Mouse (Mus musculus): Measurements from ENCODE around the gene Gm4969.
"Not testable (repeated sequence)": the region's sequence is repeated elsewhere in the genome, so short reads cannot be mapped to it uniquely, and the experiment has no call there.

The Gm4969 gene

DNA sequence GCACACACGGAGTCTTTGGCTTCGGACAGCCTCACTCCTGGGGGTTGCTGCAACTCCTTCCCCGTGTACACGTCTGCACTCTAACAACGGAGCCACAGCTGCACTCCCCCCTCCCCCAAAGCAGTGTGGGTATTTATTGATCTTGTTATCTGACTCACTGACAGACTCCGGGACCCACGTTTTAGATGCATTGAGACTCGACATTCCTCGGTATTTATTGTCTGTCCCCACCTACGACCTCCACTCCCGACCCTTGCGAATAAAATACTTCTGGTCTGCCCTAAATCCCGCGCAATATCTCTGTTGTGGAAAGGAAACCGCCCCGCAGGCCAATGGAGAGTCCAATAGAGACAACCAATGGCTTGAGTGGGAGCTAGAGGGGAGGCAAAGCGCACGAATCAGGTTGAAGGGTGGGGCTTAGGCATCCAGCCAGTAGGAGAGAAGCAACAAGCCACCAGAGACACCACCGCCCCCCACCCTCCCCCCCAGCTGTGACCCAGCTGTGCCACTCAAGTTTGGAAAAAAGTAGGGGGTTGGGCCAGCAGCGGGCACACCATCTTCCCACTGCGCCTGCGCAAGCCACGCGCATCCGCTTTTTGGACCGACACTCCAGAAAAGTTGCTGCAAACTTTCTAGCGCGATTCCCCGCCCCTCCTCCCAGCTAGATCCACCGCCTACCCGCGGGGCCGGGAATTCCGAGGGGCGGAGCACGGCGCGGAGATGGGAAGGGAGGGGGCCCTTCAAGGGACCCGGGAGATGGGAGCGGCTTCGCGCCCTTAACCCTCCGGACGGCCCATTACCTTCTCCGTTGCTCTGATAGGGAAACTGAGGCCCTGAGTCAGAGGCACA, 24.4 kb downstream of the Gm4969 start:
- in situ Hi-C loops (cut with MboI) = no loop called here

DNA sequence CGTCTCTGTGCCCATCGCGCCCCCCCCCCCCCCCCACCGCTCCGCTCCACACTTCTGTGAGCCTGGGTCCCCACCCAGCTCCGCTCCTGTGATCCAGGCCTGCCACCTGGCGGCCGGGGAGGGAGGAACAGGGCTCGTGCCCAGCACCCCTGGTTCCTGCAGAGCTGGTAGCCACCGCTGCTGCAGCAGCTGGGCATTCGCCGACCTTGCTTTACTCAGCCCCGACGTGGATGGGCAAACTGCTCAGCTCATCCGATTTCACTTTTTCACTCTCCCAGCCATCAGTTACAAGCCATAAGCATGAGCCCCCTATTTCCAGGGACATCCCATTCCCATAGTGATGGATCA, 25.0 kb downstream of the Gm4969 start:
- in situ Hi-C loops (cut with MboI) = no loop called here

DNA sequence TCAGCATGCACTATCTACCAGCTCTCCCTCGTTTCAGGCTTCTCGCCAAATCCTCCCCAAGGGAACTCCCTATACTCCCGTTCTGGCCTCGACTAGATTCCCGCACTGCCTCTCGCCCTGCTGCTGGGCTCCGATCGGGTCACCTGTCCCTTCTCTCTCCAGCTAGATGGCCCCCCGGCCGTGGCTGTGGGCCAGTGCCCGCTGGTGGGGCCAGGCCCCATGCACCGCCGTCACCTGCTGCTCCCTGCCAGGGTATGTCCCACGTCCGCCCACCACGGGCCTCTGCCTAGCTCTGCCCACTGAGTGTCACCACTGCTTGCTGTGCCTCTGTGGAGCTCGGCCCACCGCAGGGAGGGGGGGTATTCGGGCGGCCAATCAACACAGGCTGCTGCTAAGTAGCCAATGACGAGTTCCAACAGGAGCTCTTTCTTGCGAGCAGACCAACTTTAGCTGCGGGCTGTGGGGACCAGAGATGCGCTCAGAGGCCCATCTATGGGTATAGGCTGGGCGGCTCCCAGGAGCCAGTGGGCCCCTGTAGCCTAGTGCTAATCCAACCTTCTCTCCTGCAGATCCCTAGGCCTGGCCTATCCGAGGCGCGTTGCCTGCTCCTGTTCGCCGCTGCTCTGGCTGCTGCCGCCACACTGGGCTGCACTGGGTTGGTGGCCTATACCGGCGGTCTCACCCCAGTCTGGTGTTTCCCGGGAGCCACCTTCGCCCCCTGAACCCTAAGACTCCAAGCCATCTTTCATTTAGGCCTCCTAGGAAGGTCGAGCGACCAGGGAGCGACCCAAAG, 25.6 kb downstream of the Gm4969 start:
- in situ Hi-C loops (cut with MboI) = no loop called here

DNA sequence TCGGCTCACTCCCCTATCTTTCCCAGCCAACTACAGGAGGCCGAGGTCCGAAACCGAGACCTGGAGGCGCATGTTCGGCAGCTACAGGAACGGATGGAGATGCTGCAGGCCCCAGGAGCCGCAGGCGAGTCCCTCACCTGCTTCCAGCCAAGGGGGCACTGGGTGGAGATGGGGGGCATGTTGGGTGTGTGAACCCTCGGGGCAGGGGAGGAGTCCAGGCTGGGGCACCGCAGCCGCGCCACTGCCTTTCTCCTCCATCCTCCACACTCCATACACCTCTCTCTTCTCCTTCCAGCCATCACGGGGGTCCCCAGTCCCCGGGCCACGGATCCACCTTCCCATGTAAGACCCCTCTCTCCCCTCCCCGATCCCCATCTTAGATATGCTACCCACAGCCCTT, 26.3 kb downstream of the Gm4969 start:
- in situ Hi-C loops (cut with MboI) = no loop called here

DNA sequence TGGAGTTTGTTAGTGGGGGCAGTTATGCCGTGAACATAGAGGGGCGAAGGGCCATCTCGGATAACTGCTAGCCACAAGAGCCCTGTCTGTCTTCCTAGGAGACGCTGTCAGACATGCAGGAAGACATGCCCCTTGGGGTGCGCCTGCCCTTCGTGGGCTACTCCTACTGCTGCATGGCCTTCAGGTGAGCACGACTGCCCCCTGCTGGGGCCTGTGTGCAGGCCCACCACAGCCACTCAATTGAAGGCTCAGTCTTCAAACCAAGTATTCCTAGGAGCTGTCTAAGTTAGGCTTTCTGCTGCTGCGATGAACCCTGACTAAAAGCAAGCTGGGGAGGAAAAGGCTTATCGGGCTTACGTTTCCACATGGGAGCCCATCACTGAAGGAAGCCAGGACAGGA, 29.4 kb downstream of the Gm4969 start:
- in situ Hi-C loops (cut with MboI) = no loop called here

DNA sequence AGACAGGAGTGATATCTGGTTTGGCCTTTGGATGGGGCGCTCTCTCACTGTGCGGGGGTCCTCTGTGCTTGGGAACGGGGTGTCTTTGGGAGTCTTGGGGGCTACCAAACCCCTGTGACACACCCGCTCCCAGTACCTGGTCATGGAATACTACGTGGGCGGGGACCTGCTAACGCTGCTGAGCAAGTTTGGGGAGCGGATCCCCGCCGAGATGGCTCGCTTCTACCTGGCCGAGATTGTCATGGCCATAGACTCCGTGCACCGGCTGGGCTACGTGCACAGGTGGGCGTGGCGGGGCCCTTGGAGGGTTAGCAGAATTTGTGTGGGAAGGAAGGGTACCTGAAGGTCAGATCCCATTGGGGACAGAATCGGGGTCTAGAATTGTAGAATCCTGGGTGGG, 31.4 kb downstream of the Gm4969 start:
- in situ Hi-C loops (cut with MboI) = no loop called here

DNA sequence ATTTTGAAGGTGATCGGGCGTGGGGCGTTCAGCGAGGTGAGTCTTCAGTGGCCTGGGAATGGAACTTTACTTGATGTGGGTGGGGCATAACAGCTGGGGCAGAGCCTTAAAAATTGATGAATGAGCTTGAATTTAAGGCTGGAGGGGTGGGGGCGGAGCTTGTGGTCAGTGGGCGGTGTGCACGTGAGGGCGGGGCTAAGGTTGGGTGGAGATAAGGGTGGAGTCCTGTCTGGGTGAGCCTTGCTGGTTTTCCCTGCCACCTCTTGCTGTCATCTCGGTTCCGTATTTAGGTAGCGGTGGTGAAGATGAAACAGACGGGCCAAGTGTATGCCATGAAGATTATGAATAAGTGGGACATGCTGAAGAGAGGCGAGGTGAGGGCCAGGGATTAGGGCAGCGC, 32.1 kb downstream of the Gm4969 start:
- in situ Hi-C loops (cut with MboI) = no loop called here

DNA sequence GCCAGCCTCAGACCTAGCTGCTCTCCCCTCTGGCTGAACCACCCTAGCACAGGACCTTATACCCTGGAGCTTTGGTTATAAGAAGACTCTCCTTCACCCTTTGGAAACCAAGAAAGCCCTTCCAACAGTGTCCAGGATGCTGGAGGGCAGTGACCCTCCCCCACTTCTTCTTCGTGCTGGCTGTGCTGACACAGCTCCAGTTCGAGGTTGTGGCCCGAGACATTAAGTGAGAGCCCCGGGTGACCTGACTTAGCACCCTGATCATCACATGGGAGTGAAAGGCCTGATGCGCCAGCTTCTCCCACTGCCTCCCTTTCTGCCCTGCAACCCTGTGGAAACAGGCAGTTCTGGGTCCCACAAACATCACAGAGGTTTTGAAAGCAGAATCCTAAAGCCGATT, 32.7 kb downstream of the Gm4969 start:
- in situ Hi-C loops (cut with MboI) = no loop called here

DNA sequence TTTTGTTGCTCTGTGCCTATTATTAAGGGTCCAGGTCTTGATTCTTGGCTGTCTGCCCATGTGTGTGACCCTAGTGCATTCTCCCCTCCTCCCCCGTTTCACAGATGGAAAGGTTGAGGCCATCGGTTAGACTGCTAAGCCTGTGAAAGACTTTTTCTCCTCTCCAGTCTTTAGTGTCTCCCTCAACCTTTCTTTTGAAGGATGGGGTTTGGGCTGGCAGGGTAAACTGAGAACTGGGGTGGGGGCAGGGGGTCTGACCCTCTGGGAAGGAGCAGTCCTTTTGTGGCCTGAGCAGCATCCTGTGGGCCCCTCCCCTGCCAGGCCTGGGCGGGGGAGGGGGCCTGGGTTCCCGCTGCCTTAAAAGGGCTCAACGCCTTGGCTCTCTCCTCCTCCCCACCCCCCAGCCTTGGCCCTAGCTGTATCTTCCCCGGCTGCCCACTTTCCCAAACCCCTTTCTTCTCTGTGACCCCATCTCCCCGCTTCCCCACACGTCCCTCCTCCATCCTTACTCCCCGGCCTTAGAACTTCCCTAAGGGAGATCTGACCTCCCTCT, 33.2 kb downstream of the Gm4969 start:
- in situ Hi-C loops (cut with MboI) = no loop called here

DNA sequence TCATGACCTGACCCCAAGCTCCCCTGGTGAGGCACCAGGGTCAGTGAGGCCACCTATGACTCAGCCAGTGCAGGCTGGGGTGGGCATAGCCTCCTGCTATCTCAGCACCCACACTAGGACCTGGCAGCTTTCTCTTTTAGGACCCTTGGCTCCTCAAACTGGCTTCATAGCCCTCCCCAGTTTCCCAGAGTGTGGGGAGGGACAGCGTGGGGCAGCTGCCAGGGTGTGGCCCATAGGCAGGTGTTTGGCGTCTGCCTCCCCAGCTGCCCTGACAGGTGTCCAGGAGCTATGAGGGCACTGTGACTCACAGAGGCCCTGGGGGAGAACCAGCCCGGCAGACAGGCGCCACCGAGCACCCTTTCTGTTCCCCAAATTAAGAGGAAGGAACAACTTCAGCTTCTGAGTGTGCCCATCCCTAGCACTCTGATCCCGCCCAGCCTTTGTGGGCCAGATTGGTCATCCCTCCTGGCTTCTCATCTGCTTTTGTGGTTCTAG, 33.8 kb downstream of the Gm4969 start:
- in situ Hi-C loops (cut with MboI) = no loop called here

DNA sequence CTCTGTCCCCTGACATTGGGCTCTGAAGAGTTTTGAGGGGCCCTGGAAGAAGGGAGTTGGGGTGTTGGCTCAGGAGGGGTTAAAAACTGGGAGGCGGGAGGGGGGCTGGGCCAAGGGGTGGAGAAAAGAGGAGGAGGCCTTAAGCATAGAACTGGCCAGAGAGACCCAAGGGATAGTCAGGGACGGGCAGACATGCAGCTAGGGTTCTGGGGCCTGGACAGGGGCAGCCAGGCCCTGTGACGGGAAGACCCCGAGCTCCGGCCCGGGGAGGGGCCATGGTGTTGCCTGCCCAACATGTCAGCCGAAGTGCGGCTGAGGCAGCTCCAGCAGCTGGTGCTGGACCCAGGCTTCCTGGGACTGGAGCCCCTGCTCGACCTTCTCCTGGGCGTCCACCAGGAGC, 34.5 kb downstream of the Gm4969 start, which contains the start of gene Dmpk:
Dmpk (plus strand) TSS at position 149 of the 400 bp plus-strand sequence.
- in situ Hi-C loops (cut with MboI) = no loop called here

DNA sequence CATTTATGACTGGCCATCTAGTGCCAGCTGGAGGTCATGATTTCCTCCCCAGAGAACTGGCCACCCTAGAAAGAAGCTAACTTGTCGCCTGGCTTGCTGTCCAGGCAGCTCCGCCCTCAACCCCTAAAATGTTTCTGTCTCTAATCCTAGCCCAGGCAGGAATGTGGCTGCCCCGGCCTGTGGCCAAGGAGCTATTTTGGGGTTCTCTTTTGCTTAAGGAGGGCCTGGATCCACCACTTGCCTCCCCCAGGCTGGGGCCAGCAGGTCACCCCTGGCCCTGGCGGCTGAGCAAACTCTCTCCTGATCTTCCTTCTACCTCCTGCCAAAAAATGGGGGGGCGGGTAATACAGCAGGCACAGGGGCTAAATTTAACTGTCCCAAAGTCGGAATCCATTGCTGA, 35.1 kb downstream of the Gm4969 start:
- in situ Hi-C loops (cut with MboI) = no loop called here

DNA sequence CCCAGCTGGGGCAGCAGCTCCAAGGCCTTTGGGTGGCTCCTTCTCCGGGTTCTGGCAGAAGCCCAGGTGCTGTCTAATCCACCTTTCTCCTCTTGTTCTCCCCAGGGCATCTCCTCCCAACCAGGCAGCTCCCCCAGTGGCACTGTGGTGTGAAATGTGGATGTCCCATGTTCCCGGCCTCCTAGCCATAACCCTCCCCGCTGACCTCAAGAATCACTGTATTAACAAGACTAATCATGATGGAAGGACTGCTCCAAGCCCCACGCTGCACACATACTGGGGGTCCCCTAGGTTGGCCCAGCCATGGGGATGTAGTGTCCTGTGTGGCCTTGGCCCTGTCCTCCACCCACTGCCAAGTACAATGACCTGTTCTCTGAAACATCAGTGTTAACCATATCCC, 36.0 kb downstream of the Gm4969 start:
- in situ Hi-C loops (cut with MboI) = no loop called here

DNA sequence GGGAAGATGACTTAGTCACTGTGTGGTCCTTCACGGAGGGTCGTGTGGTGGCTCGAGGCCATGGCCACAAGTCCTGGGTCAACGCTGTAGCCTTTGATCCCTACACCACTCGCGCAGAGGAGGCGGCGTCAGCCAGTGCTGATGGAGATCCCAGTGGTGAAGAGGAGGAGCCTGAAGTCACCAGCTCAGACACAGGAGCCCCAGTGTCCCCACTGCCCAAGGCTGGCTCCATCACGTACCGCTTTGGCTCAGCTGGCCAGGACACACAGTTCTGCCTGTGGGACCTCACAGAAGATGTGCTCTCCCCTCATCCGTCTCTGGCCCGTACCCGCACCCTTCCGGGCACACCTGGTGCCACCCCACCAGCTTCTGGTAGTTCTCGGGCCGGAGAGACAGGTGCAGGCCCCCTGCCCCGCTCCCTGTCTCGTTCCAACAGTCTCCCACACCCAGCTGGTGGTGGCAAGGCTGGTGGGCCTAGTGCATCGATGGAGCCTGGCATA, 37.7 kb downstream of the Gm4969 start:
- in situ Hi-C loops (cut with MboI) = no loop called here

DNA sequence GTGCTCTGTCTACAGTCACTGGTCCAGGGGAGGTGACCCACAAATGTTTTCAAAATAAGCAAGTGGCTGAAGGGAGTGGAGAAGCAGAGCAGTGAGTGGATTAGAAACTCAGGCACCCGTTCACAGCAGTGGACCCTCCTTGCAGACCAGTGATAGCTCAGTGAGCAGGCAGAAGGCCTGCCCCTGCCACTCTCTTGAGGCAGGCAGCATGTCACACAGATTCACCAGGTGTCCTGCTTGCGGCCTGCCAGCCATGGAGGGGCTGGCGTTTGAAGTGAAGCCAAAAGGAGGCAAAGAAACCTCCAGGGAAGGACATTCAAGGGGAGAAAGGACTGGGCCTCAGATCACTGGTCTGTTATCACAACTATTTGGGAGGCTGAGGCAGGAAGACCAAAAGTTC, 39.4 kb downstream of the Gm4969 start:
- in situ Hi-C loops (cut with MboI) = no loop called here

DNA sequence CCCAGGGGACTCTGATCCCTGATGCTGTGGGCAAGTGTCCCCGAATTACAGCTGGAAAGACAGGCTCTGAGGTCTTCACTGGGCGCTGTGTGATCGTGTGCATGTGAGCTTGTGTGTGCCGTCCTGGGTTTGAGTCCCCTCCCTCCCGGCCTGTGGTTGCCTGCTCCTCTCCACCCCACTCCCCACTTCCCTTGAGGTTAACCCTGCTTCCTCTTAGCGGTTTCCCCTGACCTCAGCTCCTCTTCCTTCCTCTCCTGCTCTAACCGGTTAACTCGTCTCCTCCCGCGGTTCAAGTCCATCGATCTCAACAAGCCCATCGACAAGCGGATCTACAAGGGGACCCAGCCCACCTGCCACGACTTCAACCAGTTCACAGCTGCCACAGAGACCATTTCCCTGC, 40.4 kb downstream of the Gm4969 start:
- in situ Hi-C loops (cut with MboI) = no loop called here

DNA sequence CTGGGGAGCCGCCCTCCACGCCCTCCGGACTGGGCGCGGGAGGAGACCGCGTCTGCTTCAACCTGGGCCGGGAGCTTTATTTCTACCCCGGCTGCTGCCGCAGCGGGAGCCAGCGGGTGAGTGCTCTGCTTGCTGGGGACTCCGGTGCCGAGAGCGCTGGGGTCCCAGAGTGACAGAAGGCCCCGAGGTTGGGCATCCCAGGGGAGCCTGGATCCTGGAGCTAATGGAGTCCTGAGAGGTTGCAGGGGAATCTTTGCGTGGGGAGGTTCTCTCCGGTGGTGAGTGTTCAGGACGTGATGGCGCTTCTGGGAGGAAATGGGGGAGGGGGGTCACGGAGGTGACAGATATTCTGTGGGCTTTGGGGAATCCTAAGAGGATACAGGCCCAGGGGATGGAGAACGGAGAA, 41.6 kb downstream of the Gm4969 start:
- in situ Hi-C loops (cut with MboI) = no loop called here

DNA sequence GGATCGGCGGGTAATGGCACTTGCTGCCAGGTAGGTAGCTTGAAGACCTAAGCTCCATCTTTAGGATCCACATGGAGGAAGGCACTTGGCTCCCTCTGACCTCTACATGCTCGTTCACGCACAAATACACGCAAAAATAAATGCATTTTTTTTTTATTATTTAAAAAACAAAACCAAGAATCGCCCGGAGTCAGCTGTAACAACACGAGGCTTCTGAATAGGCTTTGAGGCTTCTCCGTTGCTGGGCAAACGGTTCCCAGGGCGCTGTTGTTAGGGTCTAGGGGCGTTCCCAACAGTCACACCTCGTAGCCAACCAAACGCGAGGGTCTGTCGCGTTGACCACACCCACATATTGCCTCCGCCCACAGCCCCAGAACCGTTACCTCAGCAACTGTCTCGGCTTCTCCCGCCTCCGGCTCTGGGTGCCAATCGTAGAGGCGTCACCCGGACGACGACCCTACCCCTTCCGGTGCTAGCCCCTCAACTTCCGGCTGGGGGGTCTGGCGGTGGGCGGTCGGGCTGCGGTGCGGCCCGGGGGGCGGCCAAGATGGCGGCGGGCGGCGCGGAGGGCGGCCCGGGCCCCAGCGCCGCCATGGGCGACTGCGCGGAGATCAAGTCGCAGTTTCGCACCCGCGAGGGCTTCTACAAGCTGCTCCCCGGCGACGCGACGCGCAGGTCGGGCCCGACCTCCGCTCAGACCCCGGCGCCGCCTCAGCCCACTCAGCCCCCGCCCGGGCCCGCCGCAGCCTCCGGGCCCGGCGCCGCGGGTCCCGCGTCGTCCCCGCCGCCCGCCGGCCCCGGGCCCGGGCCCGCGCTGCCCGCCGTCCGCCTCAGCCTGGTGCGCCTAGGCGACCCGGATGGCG, 42.2 kb downstream of the Gm4969 start, which contains the start of gene Dmwd:
Dmwd (plus strand) TSS at position 505 of the 863 bp plus-strand sequence.
- in situ Hi-C loops (cut with MboI) = no loop called here

DNA sequence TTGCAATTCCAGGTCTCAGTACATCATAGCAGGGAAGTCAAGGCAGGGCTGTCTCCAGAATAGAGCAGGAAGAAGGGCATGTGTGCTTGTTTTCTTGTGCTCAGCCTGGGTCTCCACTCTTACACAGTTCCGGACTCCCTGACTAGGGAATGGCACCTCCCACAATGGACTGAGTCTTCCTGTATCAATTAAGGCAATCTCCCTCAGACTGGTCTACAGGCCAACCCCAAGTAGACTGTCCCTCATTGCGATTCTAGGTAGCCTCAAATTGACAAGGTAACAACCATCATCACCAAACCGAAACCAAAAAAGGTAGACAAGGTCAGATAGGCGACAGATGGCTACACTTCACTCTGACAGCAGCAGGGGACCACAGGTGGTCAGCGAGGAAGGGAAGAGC, 42.9 kb downstream of the Gm4969 start:
- in situ Hi-C loops (cut with MboI) = no loop called here

DNA sequence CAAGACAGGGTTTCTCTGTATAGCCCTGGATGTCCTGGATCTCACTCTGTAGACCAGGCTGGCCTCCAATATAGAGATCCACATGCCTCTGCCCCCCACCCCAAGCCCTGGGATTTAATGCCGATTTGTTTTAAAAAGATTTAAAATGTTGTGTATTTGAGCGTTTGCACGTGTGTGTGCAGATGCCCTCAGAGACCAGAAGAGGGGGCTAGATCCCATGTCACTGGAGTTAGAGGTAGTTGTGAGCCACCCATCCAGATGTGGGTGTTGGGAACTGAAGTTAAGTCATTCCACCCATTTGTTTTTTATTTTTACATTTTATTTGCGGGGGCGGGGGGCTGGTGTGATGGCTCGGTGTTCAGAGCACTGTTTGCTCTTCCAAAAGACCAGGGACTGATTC, 43.7 kb downstream of the Gm4969 start:
- in situ Hi-C loops (cut with MboI) = no loop called here

DNA sequence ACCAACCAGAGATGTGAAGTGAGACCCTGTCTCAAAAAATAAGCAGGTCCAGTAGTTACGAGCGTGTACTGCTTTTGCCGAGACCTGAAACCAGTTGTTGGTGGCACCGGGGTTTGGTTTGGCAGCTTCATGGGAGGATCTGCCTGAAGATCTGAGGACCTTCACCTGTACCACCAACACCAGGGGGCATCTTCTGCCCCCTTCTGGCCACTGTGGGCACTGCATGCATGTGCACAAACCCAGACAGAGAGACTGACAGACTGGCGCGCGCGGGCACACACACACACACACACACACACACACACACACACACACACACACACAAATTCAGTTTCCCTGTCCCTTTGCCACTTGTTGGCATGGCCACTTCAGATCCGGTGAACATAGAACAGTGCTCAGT, 44.7 kb downstream of the Gm4969 start:
- in situ Hi-C loops (cut with MboI) = no loop called here

DNA sequence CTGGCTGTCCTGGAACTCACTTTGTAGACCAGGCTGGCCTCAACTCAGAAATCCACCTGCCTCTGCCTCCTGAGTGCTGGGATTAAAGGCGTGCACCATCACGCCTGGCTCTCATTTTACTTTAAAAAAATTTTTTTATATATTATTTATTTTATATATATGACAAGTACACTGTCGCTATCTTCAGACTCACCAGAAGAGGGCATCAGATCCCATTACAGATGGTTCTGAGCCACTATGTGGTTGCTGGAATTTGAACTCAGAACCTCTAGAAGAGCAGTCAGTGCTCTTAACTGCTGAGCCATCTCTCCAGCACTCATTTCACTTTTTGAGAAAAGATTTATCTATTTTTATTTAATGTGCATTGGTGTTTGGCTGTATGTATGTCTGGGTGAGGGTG, 47.1 kb downstream of the Gm4969 start:
- in situ Hi-C loops (cut with MboI) = not testable (repeated sequence)

All from mature B cell (primary cell).